Mouse (Mus musculus): ENCODE results near the gene Col12a1.

The Col12a1 gene

GRCm38 (mm10) chr9:79718481-79719370, at the start of gene Col12a1:
Gene Col12a1 (minus strand): TSS chr9:79718831.
- peak; percentile 74 to 82 for DNase-seq

GRCm38 (mm10) chr9:79766991-79767545, 48.4 kb upstream of the Col12a1 start:
- DNase-seq: no peak

- DNase-seq: peak in 1 of 2 experiments; percentile 11
Observed at GRCm38 (mm10) chr9:79765329-79765728, 46.7 kb upstream of the Col12a1 start.

- no peak for DNase-seq
Observed at GRCm38 (mm10) chr9:79762519-79762918, 43.9 kb upstream of the Col12a1 start.

- peak in 1 of 2 experiments; percentile 10 for DNase-seq
Observed at GRCm38 (mm10) chr9:79760076-79760475, 41.4 kb upstream of the Col12a1 start.

- DNase-seq: peak; percentile 97 to 98
Observed at GRCm38 (mm10) chr9:79759385-79760005, 40.9 kb upstream of the Col12a1 start, which contains the start of gene Cox7a2. Gene Cox7a2 (minus strand): TSS chr9:79759878.

- no peak for DNase-seq
Observed at GRCm38 (mm10) chr9:79755311-79755710, 36.7 kb upstream of the Col12a1 start.

- no peak for DNase-seq
Observed at GRCm38 (mm10) chr9:79751846-79752245, 33.2 kb upstream of the Col12a1 start.

GRCm38 (mm10) chr9:79750709-79751108, 32.1 kb upstream of the Col12a1 start:
- no peak for DNase-seq

- DNase-seq: no peak
Observed at GRCm38 (mm10) chr9:79745036-79745435, 26.4 kb upstream of the Col12a1 start.

- DNase-seq: no peak
Observed at GRCm38 (mm10) chr9:79735608-79736007, 17.0 kb upstream of the Col12a1 start.

GRCm38 (mm10) chr9:79730301-79730700, 11.7 kb upstream of the Col12a1 start:
- DNase-seq: peak; percentile 31 to 34

GRCm38 (mm10) chr9:79723090-79723489, 4.5 kb upstream of the Col12a1 start:
- DNase-seq: no peak

- peak; percentile 74 to 79 for DNase-seq
Observed at GRCm38 (mm10) chr9:79721056-79721455, 2.4 kb upstream of the Col12a1 start.

- peak in 1 of 2 experiments; percentile 10 for DNase-seq
Observed at GRCm38 (mm10) chr9:79720143-79720542, 1.5 kb upstream of the Col12a1 start.

- peak; percentile 54 to 75 for DNase-seq
Observed at GRCm38 (mm10) chr9:79719451-79719850, 820 bp upstream of the Col12a1 start.

- peak; percentile 59 to 68 for DNase-seq
Observed at GRCm38 (mm10) chr9:79717836-79718475, 675 bp downstream of the Col12a1 start.

- DNase-seq: peak; percentile 89 to 90
Observed at GRCm38 (mm10) chr9:79716909-79717835, 1.5 kb downstream of the Col12a1 start.

- peak; percentile 5 to 14 for DNase-seq
Observed at GRCm38 (mm10) chr9:79716496-79716895, 2.1 kb downstream of the Col12a1 start.

- DNase-seq: peak; percentile 86 to 89
Observed at GRCm38 (mm10) chr9:79714471-79715045, 4.1 kb downstream of the Col12a1 start.

GRCm38 (mm10) chr9:79689771-79690535, 28.7 kb downstream of the Col12a1 start:
- peak in 1 of 2 experiments; percentile 29 for DNase-seq

Measured in kidney, postnatal 4 days (tissue).